Mouse (Mus musculus): ENCODE results near the gene Lrp4. TPM values are rescaled to one million over a fixed set of nuclear protein-coding genes. Genes with fewer than 3 reads are reported as not detected.
A peak's percentile ranks its signal among the peaks of the same experiment; 100 is the strongest.

Lrp4 gene
- 3.5 and 3.8 TPM in 2 replicates for polyA plus RNA-seq (2014; fragmentation: Nextera tagmentation; extraction: Ambion mirVana)

GRCm38 (mm10) chr2:91457259-91457655 is at the start of gene Lrp4:
Lrp4 (plus strand) TSS chr2:91457511.
- peak within 1 kb of the TSS; percentile 92 for H3K9ac ChIP-seq (ENCODE audit: low read length)
- H3K4me2 ChIP-seq (ENCODE audit: low read length), result peak within 1 kb of the TSS; percentile 85
- H3K4me3 ChIP-seq (ENCODE audit: control insufficient read depth in 1 of 2, insufficient read depth in 1 of 2, low read depth in 1 of 2, low read length in 2 of 2), result peak within 1 kb of the TSS; percentile 57 to 79
- peaks cover 18 to 41% of the 10 kb centered on the region in 2 experiments for H3K4me1 ChIP-seq (ENCODE audit: control insufficient read depth in 2 of 2, insufficient read depth in 2 of 2, low read length in 2 of 2)
- peak within 1 kb of the TSS; percentile 52 to 89 for H3K27ac ChIP-seq (replicated peaks in 1 of 2; ENCODE audit: control insufficient read depth in 1 of 2, insufficient read depth in 1 of 2, low read depth in 2 of 2, low read length in 2 of 2)
- no peaks in the 10 kb centered on the region for H3K36me3 ChIP-seq (ENCODE audit: control insufficient read depth, insufficient read depth, low read length)
- ATAC-seq (ENCODE audit: insufficient number of reproducible peaks, insufficient read depth, low FRiP score, low read depth), result peak; percentile 77
- WGBS, result 0% methylated on average over 17 of the region's 36 CpGs
- no peaks in the 10 kb centered on the region for H3K9me3 ChIP-seq (ENCODE audit: control insufficient read depth, low read length)
- no peaks in the 10 kb centered on the region for H3K27me3 ChIP-seq (ENCODE audit: control insufficient read depth, insufficient read depth, low read length)

GRCm38 (mm10) chr2:91408031-91408430 is 49.3 kb upstream of the Lrp4 start:
- H3K4me3 ChIP-seq (ENCODE audit: control insufficient read depth in 1 of 2, insufficient read depth in 1 of 2, low read depth in 1 of 2, low read length in 2 of 2), result no peak overlapping the region
- no peak for ATAC-seq (ENCODE audit: insufficient number of reproducible peaks, insufficient read depth, low FRiP score, low read depth)
- H3K27ac ChIP-seq (replicated peaks in 1 of 2; ENCODE audit: control insufficient read depth in 1 of 2, insufficient read depth in 1 of 2, low read depth in 2 of 2, low read length in 2 of 2), result no peak overlapping the region
- peaks cover 0 to 8% of the 10 kb centered on the region in 2 experiments; a peak in 1 of 4 replicates for H3K4me1 ChIP-seq (ENCODE audit: control insufficient read depth in 2 of 2, insufficient read depth in 2 of 2, low read length in 2 of 2)
- no peaks in the 10 kb centered on the region for H3K36me3 ChIP-seq (ENCODE audit: control insufficient read depth, insufficient read depth, low read length)
- 75% methylated on average over 2 of the region's 2 CpGs for WGBS
- no peaks in the 10 kb centered on the region for H3K27me3 ChIP-seq (ENCODE audit: control insufficient read depth, insufficient read depth, low read length)
- no peak overlapping the region for H3K9ac ChIP-seq (ENCODE audit: low read length)
- H3K9me3 ChIP-seq (ENCODE audit: control insufficient read depth, low read length), result no peaks in the 10 kb centered on the region
- H3K4me2 ChIP-seq (ENCODE audit: low read length), result no peak overlapping the region

- WGBS, result 35% methylated on average over 2 of the region's 2 CpGs
- Histone ChIP-seq H3K4me3 (ENCODE audit: control insufficient read depth in 1 of 2, insufficient read depth in 1 of 2, low read depth in 1 of 2, low read length in 2 of 2) (no peak overlapping the region), H3K9me3 (ENCODE audit: control insufficient read depth, low read length) (no peaks in the 10 kb centered on the region), H3K9ac (ENCODE audit: low read length) (no peak overlapping the region), H3K4me2 (ENCODE audit: low read length) (no peak overlapping the region), H3K27me3 (ENCODE audit: control insufficient read depth, insufficient read depth, low read length) (no peaks in the 10 kb centered on the region), H3K27ac (replicated peaks in 1 of 2; ENCODE audit: control insufficient read depth in 1 of 2, insufficient read depth in 1 of 2, low read depth in 2 of 2, low read length in 2 of 2) (no peak overlapping the region), H3K36me3 (ENCODE audit: control insufficient read depth, insufficient read depth, low read length) (no peaks in the 10 kb centered on the region), H3K4me1 (ENCODE audit: control insufficient read depth in 2 of 2, insufficient read depth in 2 of 2, low read length in 2 of 2) (peaks cover 0 to 8% of the 10 kb centered on the region in 2 experiments; a peak in 1 of 4 replicates)
- ATAC-seq (ENCODE audit: insufficient number of reproducible peaks, insufficient read depth, low FRiP score, low read depth), result no peak
These were observed 45.8 kb upstream of the Lrp4 start for GRCm38 (mm10) chr2:91411473-91411872.

GRCm38 (mm10) chr2:91412361-91412760 is 45.0 kb upstream of the Lrp4 start:
- Histone ChIP-seq H3K27me3 (ENCODE audit: control insufficient read depth, insufficient read depth, low read length) (no peaks in the 10 kb centered on the region), H3K4me2 (ENCODE audit: low read length) (no peak overlapping the region), H3K9me3 (ENCODE audit: control insufficient read depth, low read length) (no peaks in the 10 kb centered on the region), H3K27ac (replicated peaks in 1 of 2; ENCODE audit: control insufficient read depth in 1 of 2, insufficient read depth in 1 of 2, low read depth in 2 of 2, low read length in 2 of 2) (no peak overlapping the region), H3K36me3 (ENCODE audit: control insufficient read depth, insufficient read depth, low read length) (no peaks in the 10 kb centered on the region), H3K4me1 (ENCODE audit: control insufficient read depth in 2 of 2, insufficient read depth in 2 of 2, low read length in 2 of 2) (peaks cover 0 to 8% of the 10 kb centered on the region in 2 experiments; a peak in 1 of 4 replicates), H3K9ac (ENCODE audit: low read length) (no peak overlapping the region), H3K4me3 (ENCODE audit: control insufficient read depth in 1 of 2, insufficient read depth in 1 of 2, low read depth in 1 of 2, low read length in 2 of 2) (no peak overlapping the region)
- 67% methylated on average over 5 of the region's 5 CpGs for WGBS
- ATAC-seq (ENCODE audit: insufficient number of reproducible peaks, insufficient read depth, low FRiP score, low read depth), result no peak

- no peak overlapping the region for H3K4me2 ChIP-seq (ENCODE audit: low read length)
- no peak overlapping the region for H3K4me3 ChIP-seq (ENCODE audit: control insufficient read depth in 1 of 2, insufficient read depth in 1 of 2, low read depth in 1 of 2, low read length in 2 of 2)
- no peak overlapping the region for H3K9ac ChIP-seq (ENCODE audit: low read length)
- no peaks in the 10 kb centered on the region for H3K27me3 ChIP-seq (ENCODE audit: control insufficient read depth, insufficient read depth, low read length)
- no peak overlapping the region for H3K27ac ChIP-seq (replicated peaks in 1 of 2; ENCODE audit: control insufficient read depth in 1 of 2, insufficient read depth in 1 of 2, low read depth in 2 of 2, low read length in 2 of 2)
- no peak for ATAC-seq (ENCODE audit: insufficient number of reproducible peaks, insufficient read depth, low FRiP score, low read depth)
- H3K4me1 ChIP-seq (ENCODE audit: control insufficient read depth in 2 of 2, insufficient read depth in 2 of 2, low read length in 2 of 2), result peaks cover 0 to 8% of the 10 kb centered on the region in 2 experiments; a peak in 1 of 4 replicates
- no peaks in the 10 kb centered on the region for H3K9me3 ChIP-seq (ENCODE audit: control insufficient read depth, low read length)
- H3K36me3 ChIP-seq (ENCODE audit: control insufficient read depth, insufficient read depth, low read length), result no peaks in the 10 kb centered on the region
- 86% methylated on average over 1 of the region's 1 CpGs for WGBS
These were observed 43.5 kb upstream of the Lrp4 start for GRCm38 (mm10) chr2:91413811-91414210.

GRCm38 (mm10) chr2:91421641-91422040 is 35.7 kb upstream of the Lrp4 start:
- Histone ChIP-seq H3K36me3 (ENCODE audit: control insufficient read depth, insufficient read depth, low read length) (no peaks in the 10 kb centered on the region), H3K27me3 (ENCODE audit: control insufficient read depth, insufficient read depth, low read length) (no peaks in the 10 kb centered on the region), H3K9ac (ENCODE audit: low read length) (no peak overlapping the region), H3K4me2 (ENCODE audit: low read length) (no peak overlapping the region), H3K27ac (replicated peaks in 1 of 2; ENCODE audit: control insufficient read depth in 1 of 2, insufficient read depth in 1 of 2, low read depth in 2 of 2, low read length in 2 of 2) (no peak overlapping the region), H3K4me3 (ENCODE audit: control insufficient read depth in 1 of 2, insufficient read depth in 1 of 2, low read depth in 1 of 2, low read length in 2 of 2) (no peak overlapping the region), H3K4me1 (ENCODE audit: control insufficient read depth in 2 of 2, insufficient read depth in 2 of 2, low read length in 2 of 2) (no peaks in the 10 kb centered on the region), H3K9me3 (ENCODE audit: control insufficient read depth, low read length) (no peaks in the 10 kb centered on the region)
- ATAC-seq (ENCODE audit: insufficient number of reproducible peaks, insufficient read depth, low FRiP score, low read depth), result no peak
- WGBS, result 89% methylated on average over 5 of the region's 5 CpGs

GRCm38 (mm10) chr2:91424061-91424720 is 33.1 kb upstream of the Lrp4 start:
- no peak for ATAC-seq (ENCODE audit: insufficient number of reproducible peaks, insufficient read depth, low FRiP score, low read depth)
- Histone ChIP-seq H3K9ac (ENCODE audit: low read length) (no peak overlapping the region), H3K4me2 (ENCODE audit: low read length) (no peak overlapping the region), H3K36me3 (ENCODE audit: control insufficient read depth, insufficient read depth, low read length) (no peaks in the 10 kb centered on the region), H3K4me1 (ENCODE audit: control insufficient read depth in 2 of 2, insufficient read depth in 2 of 2, low read length in 2 of 2) (peaks cover 4% of the 10 kb centered on the region in 2 experiments; a peak in 3 of 4 replicates), H3K4me3 (ENCODE audit: control insufficient read depth in 1 of 2, insufficient read depth in 1 of 2, low read depth in 1 of 2, low read length in 2 of 2) (no peak overlapping the region), H3K27me3 (ENCODE audit: control insufficient read depth, insufficient read depth, low read length) (no peaks in the 10 kb centered on the region), H3K27ac (replicated peaks in 1 of 2; ENCODE audit: control insufficient read depth in 1 of 2, insufficient read depth in 1 of 2, low read depth in 2 of 2, low read length in 2 of 2) (no peak overlapping the region), H3K9me3 (ENCODE audit: control insufficient read depth, low read length) (no peaks in the 10 kb centered on the region)
- WGBS, result 79% methylated on average over 7 of the region's 7 CpGs

- Histone ChIP-seq H3K4me3 (ENCODE audit: control insufficient read depth in 1 of 2, insufficient read depth in 1 of 2, low read depth in 1 of 2, low read length in 2 of 2) (no peak overlapping the region), H3K9me3 (ENCODE audit: control insufficient read depth, low read length) (no peaks in the 10 kb centered on the region), H3K9ac (ENCODE audit: low read length) (no peak overlapping the region), H3K4me2 (ENCODE audit: low read length) (no peak overlapping the region), H3K36me3 (ENCODE audit: control insufficient read depth, insufficient read depth, low read length) (no peaks in the 10 kb centered on the region), H3K4me1 (ENCODE audit: control insufficient read depth in 2 of 2, insufficient read depth in 2 of 2, low read length in 2 of 2) (peaks cover 10 to 17% of the 10 kb centered on the region in 2 experiments; a peak in 3 of 4 replicates), H3K27ac (replicated peaks in 1 of 2; ENCODE audit: control insufficient read depth in 1 of 2, insufficient read depth in 1 of 2, low read depth in 2 of 2, low read length in 2 of 2) (no peak overlapping the region), H3K27me3 (ENCODE audit: control insufficient read depth, insufficient read depth, low read length) (no peaks in the 10 kb centered on the region)
- WGBS, result 87% methylated on average over 1 of the region's 1 CpGs
- ATAC-seq (ENCODE audit: insufficient number of reproducible peaks, insufficient read depth, low FRiP score, low read depth), result no peak
These were observed 31.0 kb upstream of the Lrp4 start for GRCm38 (mm10) chr2:91426321-91426720.

Measured in heart, embryonic 14.5 days (tissue).